Mouse (Mus musculus): ENCODE data around the gene Pgpep1.

- TF ChIP-seq CTCF (IDR thresholded peaks at IDR 0.05; ENCODE audit: extremely low read depth, insufficient read length, insufficient replicate concordance, low read depth, low read length) (peak; percentile 31; the same call in 1 of the 2 replicates), POLR2A (IDR thresholded peaks at IDR 0.05; ENCODE audit: low read depth, low read length) (no peak)
These were observed 16.1 kb downstream of the Pgpep1 start for GRCm38 (mm10) chr8:70644065-70644464.
